Mouse (Mus musculus) hindbrain, embryonic 13.5 days (tissue): Measurements from ENCODE around the gene Plcb4. TPM values are rescaled to one million over a fixed set of nuclear protein-coding genes. Genes with fewer than 3 reads are reported as not detected.
A peak's percentile ranks its signal among the peaks of the same experiment; 100 is the strongest.

Source experiments
- ATAC-seq: fragments of 200-750 bp; cut with Nextera tagmentation; 2 replicates; pipeline ENCODE4 v1.8.0; 2017; ENCODE audit warnings: moderate TSS enrichment; ENCODE audit not compliant: low FRiP score
- H3K27ac ChIP-seq: fragments of 300-500 bp; sonication (generic); 2 replicates; pipeline ENCODE4 v1.5.1; 2015; ENCODE audit warnings: inconsistent platforms, mild to moderate bottlenecking, moderate library complexity
- H3K27me3 ChIP-seq: fragments of 300-500 bp; sonication (generic); 2 replicates; pipeline ENCODE4 v1.6.1; 2015; ENCODE audit warnings: mild to moderate bottlenecking, inconsistent platforms
- H3K36me3 ChIP-seq: fragments of 300-500 bp; sonication (generic); 2 replicates; pipeline ENCODE4 v1.6.1; 2015; ENCODE audit warnings: mild to moderate bottlenecking, inconsistent platforms
- H3K4me1 ChIP-seq: fragments of 300-500 bp; sonication (generic); replicated peaks from 2 replicates; pipeline ENCODE4 v1.6.1; 2015; ENCODE audit warnings: inconsistent platforms
- H3K4me2 ChIP-seq: fragments of 300-500 bp; sonication (generic); 2 replicates; pipeline ENCODE4 v1.6.1; 2015; ENCODE audit warnings: inconsistent platforms, mild to moderate bottlenecking, moderate library complexity
- H3K4me3 ChIP-seq: fragments of 300-500 bp; sonication (generic); 2 replicates; pipeline ENCODE4 v1.5.1; 2015; ENCODE audit warnings: mild to moderate bottlenecking, inconsistent platforms
- H3K9ac ChIP-seq: fragments of 300-500 bp; sonication (generic); 2 replicates; pipeline ENCODE4 v1.6.1; 2015; ENCODE audit warnings: mild to moderate bottlenecking, inconsistent platforms
- H3K9me3 ChIP-seq: fragments of 300-500 bp; sonication (generic); 2 replicates; pipeline ENCODE4 v1.6.1; 2016; ENCODE audit warnings: inconsistent platforms
- WGBS: fragments of 180-500 bp; shearing (Covaris S2); methylation state at CpG from one replicate; pipeline ENCODE4 v1.1.7; 2015; 5-methylcytosine and 5-hydroxymethylcytosine counted together
- polyA plus RNA-seq: library from polyadenylated mRNA; unstranded; fragments of >200 nt; fragmentation: Nextera tagmentation; extraction: Ambion mirVana; gene quantifications from 2 replicates; pipeline ENCODE4 v1.2.1, GENCODE M21; 2015

The Plcb4 gene
- polyA plus RNA-seq, 1 experiment from 2014 or later, result 49.7 TPM

DNA sequence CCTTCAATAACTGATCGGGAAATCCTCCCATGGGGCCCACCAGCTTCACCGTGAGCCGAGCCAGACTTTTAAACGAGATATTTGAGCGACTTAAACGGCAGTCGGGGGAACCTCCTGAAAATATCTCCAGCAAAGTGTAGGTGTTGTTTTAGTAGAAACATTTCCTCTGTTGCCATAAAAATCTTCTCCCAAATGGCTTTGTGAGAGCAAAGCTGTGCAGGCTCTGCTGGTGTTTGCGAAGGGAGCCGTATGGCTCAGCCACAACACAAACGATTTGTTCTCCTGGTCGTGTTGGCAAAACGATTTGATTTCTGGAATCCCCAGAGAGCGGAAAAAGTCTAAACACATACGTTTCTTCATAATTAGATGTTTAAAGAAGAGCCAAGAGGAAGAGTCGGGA lies 90.8 kb downstream of the Plcb4 start:
- Histone ChIP-seq H3K27ac (no peak overlapping the region), H3K4me2 (no peak overlapping the region), H3K9me3 (no peaks in the 10 kb centered on the region), H3K4me3 (no peak overlapping the region), H3K27me3 (no peaks in the 10 kb centered on the region), H3K9ac (no peak overlapping the region), H3K4me1 (peaks cover 10% of the 10 kb centered on the region), H3K36me3 (no peaks in the 10 kb centered on the region)
- ATAC-seq, result no peak
- WGBS, result 73% methylated on average over 15 of the region's 15 CpGs

- H3K27me3 ChIP-seq, result no peaks in the 10 kb centered on the region
- H3K4me1 ChIP-seq, result peaks cover 6% of the 10 kb centered on the region
- 77% methylated on average over 5 of the region's 5 CpGs for WGBS
- H3K36me3 ChIP-seq, result no peaks in the 10 kb centered on the region
- H3K9me3 ChIP-seq, result no peaks in the 10 kb centered on the region
- no peak overlapping the region for H3K4me3 ChIP-seq
- no peak for ATAC-seq
- H3K9ac ChIP-seq, result no peak overlapping the region
- no peak overlapping the region for H3K4me2 ChIP-seq
- H3K27ac ChIP-seq, result no peak overlapping the region
These were observed 91.9 kb downstream of the Plcb4 start for GRCm38 (mm10) chr2:135750748-135751147.

- H3K27ac ChIP-seq, result no peak overlapping the region
- no peak overlapping the region for H3K4me2 ChIP-seq
- ATAC-seq, result no peak
- no peaks in the 10 kb centered on the region for H3K9me3 ChIP-seq
- WGBS, result 96% methylated on average over 5 of the region's 5 CpGs
- no peak overlapping the region for H3K4me3 ChIP-seq
- no peaks in the 10 kb centered on the region for H3K27me3 ChIP-seq
- no peaks in the 10 kb centered on the region for H3K36me3 ChIP-seq
- H3K4me1 ChIP-seq, result no peaks in the 10 kb centered on the region; the same call in 1 of the 2 replicates
- H3K9ac ChIP-seq, result no peak overlapping the region
These were observed 97.0 kb downstream of the Plcb4 start for GRCm38 (mm10) chr2:135755792-135756191.

GRCm38 (mm10) chr2:135757478-135757877 lies 98.7 kb downstream of the Plcb4 start:
- WGBS, result 92% methylated on average over 3 of the region's 3 CpGs

GRCm38 (mm10) chr2:135759499-135760095 lies 100.8 kb downstream of the Plcb4 start:
- H3K9me3 ChIP-seq, result no peaks in the 10 kb centered on the region
- H3K9ac ChIP-seq, result no peak overlapping the region
- H3K4me2 ChIP-seq, result no peak overlapping the region
- no peaks in the 10 kb centered on the region for H3K36me3 ChIP-seq
- H3K4me1 ChIP-seq, result peaks cover 5% of the 10 kb centered on the region; the same call in 1 of the 2 replicates
- no peak overlapping the region for H3K4me3 ChIP-seq
- WGBS, result 84% methylated on average over 6 of the region's 6 CpGs
- no peaks in the 10 kb centered on the region for H3K27me3 ChIP-seq
- ATAC-seq, result no peak
- H3K27ac ChIP-seq, result no peak overlapping the region

More at GRCm38 (mm10) chr2:135757478-135757877, 98.7 kb downstream of the Plcb4 start:
- ATAC-seq, result no peak
- H3K27ac ChIP-seq, result no peak overlapping the region
- no peaks in the 10 kb centered on the region for H3K36me3 ChIP-seq
- no peaks in the 10 kb centered on the region for H3K27me3 ChIP-seq
- no peak overlapping the region for H3K9ac ChIP-seq
- H3K9me3 ChIP-seq, result no peaks in the 10 kb centered on the region
- H3K4me2 ChIP-seq, result no peak overlapping the region
- H3K4me3 ChIP-seq, result no peak overlapping the region
- H3K4me1 ChIP-seq, result no peaks in the 10 kb centered on the region

GRCm38 (mm10) chr2:135761226-135761802 lies 102.5 kb downstream of the Plcb4 start:
- Histone ChIP-seq H3K4me1 (peaks cover 9% of the 10 kb centered on the region; the same call in 1 of the 2 replicates), H3K9me3 (no peaks in the 10 kb centered on the region), H3K36me3 (no peaks in the 10 kb centered on the region), H3K4me3 (no peak overlapping the region), H3K27ac (no peak overlapping the region), H3K27me3 (no peaks in the 10 kb centered on the region), H3K4me2 (no peak overlapping the region), H3K9ac (no peak overlapping the region)
- no peak for ATAC-seq
- WGBS, result 89% methylated on average over 8 of the region's 8 CpGs

DNA sequence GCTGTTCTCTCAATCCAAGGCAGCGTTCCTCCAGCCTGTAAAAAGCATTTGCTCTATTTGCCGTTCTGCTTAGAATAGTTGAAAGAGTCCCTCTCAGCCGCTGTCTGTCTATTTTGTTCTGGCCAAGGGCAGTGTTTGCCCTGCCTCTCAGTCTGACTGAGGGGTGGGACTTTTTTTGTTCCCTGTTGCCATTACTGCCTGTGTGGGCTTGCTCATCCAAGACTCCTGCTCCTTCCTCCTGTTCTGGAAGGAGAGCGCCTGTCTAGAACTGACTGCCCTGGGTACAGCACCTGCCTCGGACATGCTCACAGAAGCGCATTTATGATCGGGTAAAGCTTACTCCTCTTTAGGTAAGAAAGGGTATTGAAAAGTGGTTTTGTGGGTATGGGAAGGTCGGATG lies 105.9 kb downstream of the Plcb4 start:
- H3K27me3 ChIP-seq, result no peaks in the 10 kb centered on the region
- H3K4me1 ChIP-seq, result peaks cover 22% of the 10 kb centered on the region
- H3K9ac ChIP-seq, result no peak overlapping the region
- H3K4me3 ChIP-seq, result no peak overlapping the region
- no peak for ATAC-seq
- H3K27ac ChIP-seq, result no peak overlapping the region
- H3K9me3 ChIP-seq, result no peaks in the 10 kb centered on the region
- WGBS, result 44% methylated on average over 8 of the region's 8 CpGs
- H3K4me2 ChIP-seq, result no peak overlapping the region
- no peaks in the 10 kb centered on the region for H3K36me3 ChIP-seq

- H3K36me3 ChIP-seq, result no peaks in the 10 kb centered on the region
- H3K4me3 ChIP-seq, result no peak overlapping the region
- H3K27ac ChIP-seq, result no peak overlapping the region
- 89% methylated on average over 6 of the region's 6 CpGs for WGBS
- H3K9ac ChIP-seq, result no peak overlapping the region
- H3K9me3 ChIP-seq, result no peaks in the 10 kb centered on the region
- no peaks in the 10 kb centered on the region for H3K27me3 ChIP-seq
- ATAC-seq, result peak; percentile 39; the same call in 1 of the 2 replicates
- no peak overlapping the region for H3K4me2 ChIP-seq
- peaks cover 22% of the 10 kb centered on the region for H3K4me1 ChIP-seq
These were observed 107.8 kb downstream of the Plcb4 start for GRCm38 (mm10) chr2:135766471-135767063.

- no peaks in the 10 kb centered on the region for H3K36me3 ChIP-seq
- H3K4me1 ChIP-seq, result peaks cover 22% of the 10 kb centered on the region
- H3K27me3 ChIP-seq, result no peaks in the 10 kb centered on the region
- no peak overlapping the region for H3K4me3 ChIP-seq
- no peaks in the 10 kb centered on the region for H3K9me3 ChIP-seq
- ATAC-seq, result no peak
- H3K4me2 ChIP-seq, result no peak overlapping the region
- no peak overlapping the region for H3K27ac ChIP-seq
- no peak overlapping the region for H3K9ac ChIP-seq
- WGBS, result 84% methylated on average over 5 of the region's 5 CpGs
These were observed 108.7 kb downstream of the Plcb4 start for GRCm38 (mm10) chr2:135767535-135767934.

DNA sequence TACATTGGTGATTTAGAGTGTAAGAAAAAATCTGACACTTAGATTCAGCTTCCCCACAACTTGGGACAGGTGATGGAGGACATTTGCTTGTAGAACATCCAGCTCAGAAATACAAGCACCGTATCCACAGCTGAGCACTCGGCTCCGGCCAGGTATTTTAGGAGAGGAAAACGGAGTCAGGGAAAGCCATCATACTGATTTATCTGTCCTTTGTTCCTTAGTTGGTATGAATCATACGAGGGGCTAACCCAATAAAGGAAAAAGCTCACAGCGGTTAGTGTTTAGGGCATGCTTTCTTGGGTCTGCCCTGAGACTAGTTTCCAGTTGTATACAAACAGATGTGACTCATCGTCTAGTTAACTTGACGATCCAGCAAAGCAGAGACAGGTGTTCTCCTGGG lies 110.9 kb downstream of the Plcb4 start:
- Histone ChIP-seq H3K27me3 (no peaks in the 10 kb centered on the region), H3K4me3 (no peak overlapping the region), H3K36me3 (no peaks in the 10 kb centered on the region), H3K27ac (no peak overlapping the region), H3K9me3 (no peaks in the 10 kb centered on the region), H3K9ac (no peak overlapping the region), H3K4me1 (peaks cover 21% of the 10 kb centered on the region), H3K4me2 (no peak overlapping the region)
- ATAC-seq, result no peak
- WGBS, result 89% methylated on average over 8 of the region's 8 CpGs

- no peaks in the 10 kb centered on the region for H3K27me3 ChIP-seq
- no peak overlapping the region for H3K9ac ChIP-seq
- H3K4me1 ChIP-seq, result peaks cover 20% of the 10 kb centered on the region
- 92% methylated on average over 9 of the region's 9 CpGs for WGBS
- H3K4me2 ChIP-seq, result no peak overlapping the region
- H3K36me3 ChIP-seq, result no peaks in the 10 kb centered on the region
- no peaks in the 10 kb centered on the region for H3K9me3 ChIP-seq
- H3K4me3 ChIP-seq, result no peak overlapping the region
- no peak overlapping the region for H3K27ac ChIP-seq
- ATAC-seq, result no peak
These were observed 111.4 kb downstream of the Plcb4 start for GRCm38 (mm10) chr2:135770226-135770625.

DNA sequence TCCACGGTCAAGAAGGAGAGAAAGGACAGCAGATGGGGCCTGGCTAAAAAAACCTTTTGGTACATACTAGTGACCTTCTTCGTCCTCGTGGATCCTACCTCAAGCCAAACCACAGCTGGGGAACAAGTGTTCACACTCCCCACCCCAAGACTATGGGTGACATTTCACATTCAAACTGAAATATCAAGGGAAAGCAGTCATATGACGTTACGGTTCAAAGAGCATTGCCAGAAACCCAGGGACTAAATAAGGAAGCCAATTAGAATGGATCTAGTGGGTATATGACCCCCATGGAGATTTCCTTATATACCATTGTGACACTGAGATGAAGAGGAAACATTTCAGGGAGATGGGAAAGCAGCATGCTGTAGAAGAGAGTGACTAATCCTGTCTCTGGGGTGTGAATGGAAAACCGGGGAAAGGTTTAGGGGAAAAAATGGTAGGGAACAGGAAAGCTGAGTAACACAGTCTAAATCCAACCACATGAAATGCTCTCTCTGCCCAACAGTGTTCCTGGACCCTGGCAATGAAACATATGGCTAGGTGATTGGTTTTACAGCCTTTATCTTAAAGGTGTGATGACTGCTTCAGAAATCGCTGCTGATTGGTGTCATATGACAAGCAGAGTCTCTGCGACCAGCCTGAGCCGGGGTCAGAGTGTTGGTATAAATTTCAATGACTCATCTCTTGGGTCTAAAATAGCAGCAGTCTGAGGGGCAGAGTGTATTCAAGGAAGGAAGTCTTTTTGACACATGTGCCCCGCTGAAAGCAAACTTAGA lies 114.6 kb downstream of the Plcb4 start:
- Histone ChIP-seq H3K9me3 (no peaks in the 10 kb centered on the region), H3K27ac (no peak overlapping the region), H3K36me3 (no peaks in the 10 kb centered on the region), H3K27me3 (no peaks in the 10 kb centered on the region), H3K4me1 (0 out of 2 replicates have a peak, but pooled peaks cover 5% of the 10 kb centered on the region), H3K4me2 (no peak overlapping the region), H3K4me3 (no peak overlapping the region), H3K9ac (no peak overlapping the region)
- ATAC-seq, result no peak
- 73% methylated on average over 10 of the region's 10 CpGs for WGBS
